Mouse (Mus musculus): ENCODE measurements around the gene Ftsj1. TPM values are rescaled to one million over a fixed set of nuclear protein-coding genes. Genes with fewer than 3 reads are reported as not detected.

Gene Ftsj1
- total and polyA plus RNA-seq, 2 experiments from 2014 or later = 17.1 to 20.9 TPM

DNA sequence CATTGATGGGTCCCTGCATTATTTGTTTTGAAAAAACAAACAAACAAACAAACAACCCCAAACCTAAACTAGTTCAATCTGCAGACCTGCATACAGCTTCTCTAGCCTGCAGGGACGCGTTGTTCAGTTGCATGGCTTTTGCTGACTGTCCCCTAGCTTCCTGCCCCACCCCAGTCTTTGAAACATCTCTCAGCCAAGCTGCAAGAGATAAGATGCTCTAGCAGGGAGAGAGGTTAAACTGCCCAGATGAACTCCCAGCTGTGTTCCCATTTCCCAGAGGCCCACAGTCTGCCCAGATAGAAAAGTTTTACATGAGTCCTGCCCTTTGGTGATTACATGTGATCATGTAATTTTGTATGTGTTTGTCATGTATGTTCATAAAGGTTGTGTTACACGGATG, 12.0 kb upstream of the Ftsj1 start:
- DNase-seq (ENCODE audit: low spot score) = no peak

DNA sequence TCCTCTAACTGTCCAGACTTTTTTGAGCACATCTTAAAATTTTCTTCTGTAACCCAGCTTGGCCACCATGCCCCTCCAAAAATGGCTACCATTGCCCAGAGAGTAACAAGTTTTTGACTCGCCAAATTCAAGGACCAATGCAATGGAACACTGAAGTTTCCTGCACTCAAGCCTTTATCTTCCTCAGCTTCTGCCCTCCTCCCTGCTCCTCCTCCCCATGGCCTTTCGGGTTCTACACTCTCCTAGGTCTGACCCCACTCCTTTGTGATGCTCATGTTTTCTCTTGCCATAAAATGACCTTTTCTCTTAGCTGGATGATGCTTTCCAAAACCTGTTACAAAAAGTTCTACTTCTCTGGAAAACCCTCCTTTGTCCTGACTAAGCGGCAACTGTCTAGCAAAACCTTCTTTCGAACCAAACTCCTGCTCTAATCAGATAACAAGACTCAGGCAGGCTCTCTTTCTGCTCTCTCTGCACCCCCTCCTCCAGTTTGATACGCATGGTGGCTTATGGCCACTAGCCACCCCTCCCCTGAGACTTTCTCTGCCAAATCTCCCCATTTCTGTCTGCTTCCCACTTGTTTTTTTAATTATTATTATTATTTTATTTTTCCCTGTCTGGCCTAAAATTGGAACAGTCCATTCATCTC, 11.1 kb upstream of the Ftsj1 start:
- no peaks in the 10 kb centered on the region for H3K4me1 ChIP-seq (ENCODE audit: control insufficient read depth, insufficient read depth)
- H3K36me3 ChIP-seq (replicated peaks; ENCODE audit: control insufficient read depth, insufficient read depth, low read length) = no peaks in the 10 kb centered on the region
- H3K9me3 ChIP-seq (replicated peaks; ENCODE audit: control insufficient read depth, low read length) = no peaks in the 10 kb centered on the region
- no peak overlapping the region for H3K4me2 ChIP-seq (ENCODE audit: low read depth, low read length)
- 54% methylated on average over 5 of the region's 5 CpGs for WGBS
- no peak overlapping the region for H3K9ac ChIP-seq (replicated peaks; ENCODE audit: low read depth, low read length)
- no peaks in the 10 kb centered on the region for H3K27me3 ChIP-seq (ENCODE audit: control insufficient read depth, insufficient read depth, low read length)
- TF ChIP-seq EP300 (IDR thresholded peaks at IDR 0.05; ENCODE audit: low read depth) (no peak), CTCF (IDR thresholded peaks at IDR 0.05; ENCODE audit: low read depth) (no peak)
- no peak overlapping the region for H3K4me3 ChIP-seq (ENCODE audit: low read depth, low read length)
- no peak for DNase-seq (ENCODE audit: low spot score)
- ATAC-seq (ENCODE audit: insufficient read depth, low read depth) = no peak
- no peak overlapping the region for H3K27ac ChIP-seq (ENCODE audit: low read depth)

More for the DNA sequence above, 12.0 kb upstream of the Ftsj1 start:
- TF ChIP-seq EP300 (IDR thresholded peaks at IDR 0.05; ENCODE audit: low read depth) = no peak
- no peak for TF ChIP-seq CTCF (IDR thresholded peaks at IDR 0.05; ENCODE audit: low read depth)
- no peaks in the 10 kb centered on the region for H3K9me3 ChIP-seq (replicated peaks; ENCODE audit: control insufficient read depth, low read length)
- no peaks in the 10 kb centered on the region for H3K36me3 ChIP-seq (replicated peaks; ENCODE audit: control insufficient read depth, insufficient read depth, low read length)
- no peaks in the 10 kb centered on the region for H3K27me3 ChIP-seq (ENCODE audit: control insufficient read depth, insufficient read depth, low read length)
- no peak overlapping the region for H3K27ac ChIP-seq (ENCODE audit: low read depth)
- H3K9ac ChIP-seq (replicated peaks; ENCODE audit: low read depth, low read length) = no peak overlapping the region
- H3K4me3 ChIP-seq (ENCODE audit: low read depth, low read length) = no peak overlapping the region
- no peak overlapping the region for H3K4me2 ChIP-seq (ENCODE audit: low read depth, low read length)
- WGBS = 58% methylated on average over 3 of the region's 3 CpGs
- H3K4me1 ChIP-seq (ENCODE audit: control insufficient read depth, insufficient read depth) = no peaks in the 10 kb centered on the region
- no peak for ATAC-seq (ENCODE audit: insufficient read depth, low read depth)

DNA sequence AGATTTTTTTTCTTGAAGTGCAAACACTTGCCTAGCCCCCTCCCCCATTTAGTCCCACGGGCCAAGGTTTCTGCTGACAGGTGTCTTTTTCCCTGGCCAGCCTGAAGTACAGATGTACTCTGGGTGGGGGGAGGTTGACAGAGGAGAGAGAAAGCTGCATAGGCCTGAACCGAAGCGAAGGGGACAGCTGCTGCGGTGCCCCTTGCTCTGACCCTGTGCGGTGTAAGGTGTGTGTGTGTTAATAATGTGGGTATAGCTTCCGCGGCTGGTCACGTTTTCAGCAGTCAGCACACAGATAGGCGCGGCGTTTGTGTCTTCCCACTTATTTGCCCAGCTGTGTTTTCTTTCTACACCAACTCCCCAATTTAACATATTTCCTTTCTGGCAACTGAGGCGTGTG, 7.3 kb upstream of the Ftsj1 start:
- ATAC-seq (ENCODE audit: insufficient read depth, low read depth) (no peak), DNase-seq (ENCODE audit: low spot score) (no peak)
- no peaks in the 10 kb centered on the region for H3K27me3 ChIP-seq (ENCODE audit: control insufficient read depth, insufficient read depth, low read length)
- TF ChIP-seq CTCF (IDR thresholded peaks at IDR 0.05; ENCODE audit: low read depth) (no peak), EP300 (IDR thresholded peaks at IDR 0.05; ENCODE audit: low read depth) (no peak)
- no peaks in the 10 kb centered on the region for H3K4me1 ChIP-seq (ENCODE audit: control insufficient read depth, insufficient read depth)
- H3K9ac ChIP-seq (replicated peaks; ENCODE audit: low read depth, low read length) = no peak overlapping the region
- H3K36me3 ChIP-seq (replicated peaks; ENCODE audit: control insufficient read depth, insufficient read depth, low read length) = no peaks in the 10 kb centered on the region
- H3K27ac ChIP-seq (ENCODE audit: low read depth) = no peak overlapping the region
- no peak overlapping the region for H3K4me2 ChIP-seq (ENCODE audit: low read depth, low read length)
- no peaks in the 10 kb centered on the region for H3K9me3 ChIP-seq (replicated peaks; ENCODE audit: control insufficient read depth, low read length)
- H3K4me3 ChIP-seq (ENCODE audit: low read depth, low read length) = no peak overlapping the region
- WGBS = 86% methylated on average over 12 of the region's 12 CpGs

DNA sequence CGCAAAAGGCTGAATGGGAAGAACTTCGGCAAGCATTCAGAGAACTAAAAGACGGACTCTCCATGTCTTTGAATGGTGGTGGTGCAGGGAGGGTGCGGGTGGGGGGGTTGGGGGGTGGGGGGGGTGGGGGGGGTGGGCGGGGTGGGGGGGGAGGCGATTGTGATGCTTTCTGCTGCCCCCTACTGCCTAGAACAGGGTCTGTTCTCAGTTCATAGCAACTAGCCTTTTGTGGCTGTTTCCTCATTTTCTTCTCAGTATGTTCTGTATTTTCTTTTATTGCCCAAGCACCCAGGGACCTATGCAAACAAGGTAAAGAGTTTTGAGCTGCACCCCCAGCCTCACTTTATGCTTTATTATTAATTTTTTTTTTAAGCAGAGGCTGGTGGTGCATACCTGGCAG, 3.6 kb upstream of the Ftsj1 start:
- no peaks in the 10 kb centered on the region for H3K9me3 ChIP-seq (replicated peaks; ENCODE audit: control insufficient read depth, low read length)
- H3K4me1 ChIP-seq (ENCODE audit: control insufficient read depth, insufficient read depth) = no peaks in the 10 kb centered on the region
- 36% methylated on average over 4 of the region's 6 CpGs for WGBS
- H3K9ac ChIP-seq (replicated peaks; ENCODE audit: low read depth, low read length) = no peak overlapping the region
- H3K36me3 ChIP-seq (replicated peaks; ENCODE audit: control insufficient read depth, insufficient read depth, low read length) = no peaks in the 10 kb centered on the region
- DNase-seq (ENCODE audit: low spot score) = no peak
- H3K27ac ChIP-seq (ENCODE audit: low read depth) = no peak overlapping the region
- no peak overlapping the region for H3K4me3 ChIP-seq (ENCODE audit: low read depth, low read length)
- H3K27me3 ChIP-seq (ENCODE audit: control insufficient read depth, insufficient read depth, low read length) = no peaks in the 10 kb centered on the region
- H3K4me2 ChIP-seq (ENCODE audit: low read depth, low read length) = no peak overlapping the region
- no peak for ATAC-seq (ENCODE audit: insufficient read depth, low read depth)
- TF ChIP-seq CTCF (IDR thresholded peaks at IDR 0.05; ENCODE audit: low read depth) (no peak), EP300 (IDR thresholded peaks at IDR 0.05; ENCODE audit: low read depth) (no peak)

DNA sequence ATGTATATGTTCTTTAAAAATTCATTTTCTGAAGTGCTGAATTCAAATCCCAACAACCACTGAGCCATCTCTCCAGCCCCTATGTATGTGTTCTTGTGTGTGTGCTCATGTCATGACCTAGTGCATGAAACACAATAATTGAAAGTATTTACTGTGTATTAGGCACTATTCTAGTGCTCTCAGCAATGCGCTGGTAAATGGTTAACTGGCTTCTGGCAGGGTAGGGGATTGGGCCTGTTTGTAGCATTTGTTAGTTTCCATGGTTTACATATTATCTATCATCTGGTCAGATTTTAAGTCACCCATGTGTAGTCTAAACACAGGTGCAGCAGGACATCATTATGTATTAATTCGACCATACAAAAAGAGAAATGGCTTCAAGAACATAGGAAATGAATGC, 1.5 kb upstream of the Ftsj1 start:
- TF ChIP-seq CTCF (IDR thresholded peaks at IDR 0.05; ENCODE audit: low read depth) (no peak), EP300 (IDR thresholded peaks at IDR 0.05; ENCODE audit: low read depth) (no peak)

DNA sequence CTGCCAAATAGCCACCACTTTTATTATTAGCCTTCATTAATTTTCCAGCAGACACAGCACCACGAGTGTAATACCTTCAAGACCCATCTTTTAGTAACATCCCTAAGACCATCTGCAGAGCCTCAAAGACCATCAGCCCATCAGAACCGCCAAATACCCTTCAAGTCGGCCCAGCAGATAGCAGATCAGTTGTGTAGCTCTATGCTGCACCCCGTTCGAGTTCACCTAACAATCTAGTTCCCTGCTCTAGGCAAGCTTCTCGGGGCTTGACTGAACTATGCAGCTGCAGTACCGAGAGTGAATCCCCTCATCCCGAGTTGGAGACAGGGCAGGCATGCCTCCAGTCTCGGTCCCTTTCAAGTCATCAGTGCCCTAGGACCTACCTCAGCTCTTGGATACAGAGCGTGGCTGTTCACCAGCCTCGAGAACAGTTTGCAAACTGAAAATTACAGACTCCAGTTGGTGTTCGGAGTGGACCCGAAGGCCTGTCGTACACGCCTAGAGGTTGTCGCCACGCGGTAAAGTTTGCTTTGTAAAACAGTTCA, 345 bp downstream of the Ftsj1 start:
- peak overlapping the region; percentile 65 for H3K4me2 ChIP-seq (ENCODE audit: low read depth, low read length)
- no peak for DNase-seq (ENCODE audit: low spot score)
- ATAC-seq (ENCODE audit: insufficient read depth, low read depth) = peak; percentile 47
- H3K27me3 ChIP-seq (ENCODE audit: control insufficient read depth, insufficient read depth, low read length) = no peaks in the 10 kb centered on the region
- H3K4me1 ChIP-seq (ENCODE audit: control insufficient read depth, insufficient read depth) = no peaks in the 10 kb centered on the region
- 14% methylated on average over 18 of the region's 18 CpGs for WGBS
- H3K27ac ChIP-seq (ENCODE audit: low read depth) = no peak overlapping the region
- peak overlapping the region; percentile 57 for H3K9ac ChIP-seq (replicated peaks; ENCODE audit: low read depth, low read length)
- no peaks in the 10 kb centered on the region for H3K36me3 ChIP-seq (replicated peaks; ENCODE audit: control insufficient read depth, insufficient read depth, low read length)
- no peaks in the 10 kb centered on the region for H3K9me3 ChIP-seq (replicated peaks; ENCODE audit: control insufficient read depth, low read length)
- H3K4me3 ChIP-seq (ENCODE audit: low read depth, low read length) = peak overlapping the region; percentile 56
- TF ChIP-seq EP300 (IDR thresholded peaks at IDR 0.05; ENCODE audit: low read depth) = no peak
- no peak for TF ChIP-seq CTCF (IDR thresholded peaks at IDR 0.05; ENCODE audit: low read depth)

More for the DNA sequence above, 1.5 kb upstream of the Ftsj1 start:
- Histone ChIP-seq H3K9ac (replicated peaks; ENCODE audit: low read depth, low read length) (no peak overlapping the region), H3K27ac (ENCODE audit: low read depth) (no peak overlapping the region), H3K9me3 (replicated peaks; ENCODE audit: control insufficient read depth, low read length) (no peaks in the 10 kb centered on the region), H3K4me3 (ENCODE audit: low read depth, low read length) (no peak overlapping the region), H3K4me2 (ENCODE audit: low read depth, low read length) (no peak overlapping the region), H3K4me1 (ENCODE audit: control insufficient read depth, insufficient read depth) (no peaks in the 10 kb centered on the region), H3K36me3 (replicated peaks; ENCODE audit: control insufficient read depth, insufficient read depth, low read length) (no peaks in the 10 kb centered on the region), H3K27me3 (ENCODE audit: control insufficient read depth, insufficient read depth, low read length) (no peaks in the 10 kb centered on the region)
- DNase-seq (ENCODE audit: low spot score) (no peak), ATAC-seq (ENCODE audit: insufficient read depth, low read depth) (no peak)
- 62% methylated on average over 2 of the region's 2 CpGs for WGBS

Data from heart, postnatal 0 days (tissue).